ENCODE assay signal across 8 mouse cellular contexts in genomic region chr10:95941768-95942425, GRCm38 (mm10). TPM values are rescaled to one million over a fixed set of nuclear protein-coding genes. Genes with fewer than 3 reads are reported as not detected.
DNase-seq lines count a peak whose midpoint lies in the region; ATAC-seq and TF ChIP-seq lines count a peak whose summit lies in the region.

No protein-coding gene starts in this region.

- peak overlapping the region; percentile 87 for H3K4me3 ChIP-seq in lung, postnatal 0 days (ENCODE audit: low read depth, low read length)
- peak overlapping the region; percentile 74 for H3K4me3 ChIP-seq in forebrain, embryonic 11.5 days (ENCODE audit: low read depth, low read length)
- H3K4me3 ChIP-seq in limb, embryonic 12.5 days (replicated peaks): peak overlapping the region; percentile 80
- H3K4me3 ChIP-seq in stomach, embryonic 15.5 days (replicated peaks): peak overlapping the region; percentile 89

- TF ChIP-seq EP300 in lung, postnatal 0 days (IDR thresholded peaks at IDR 0.05): no peak

- ATAC-seq in lung, postnatal 0 days: no peak
- ATAC-seq in forebrain, embryonic 11.5 days (replicated peaks; ENCODE audit: low FRiP score): no peak
- ATAC-seq in limb, embryonic 12.5 days (ENCODE audit: insufficient number of reproducible peaks, insufficient read depth, low FRiP score, low TSS enrichment, low read depth): no peak
- no peak for ATAC-seq in stomach, embryonic 15.5 days (ENCODE audit: insufficient read depth, low FRiP score, low read depth)

- H3K9me3 ChIP-seq in lung, postnatal 0 days (ENCODE audit: low read length): no peaks in the 10 kb centered on the region
- no peaks in the 10 kb centered on the region for H3K9me3 ChIP-seq in forebrain, embryonic 11.5 days (ENCODE audit: control insufficient read depth, low read length)
- 0 out of 2 replicates have a peak, but pooled peaks cover 3% of the 10 kb centered on the region for H3K9me3 ChIP-seq in limb, embryonic 12.5 days
- H3K9me3 ChIP-seq in stomach, embryonic 15.5 days: no peaks in the 10 kb centered on the region

- H3K4me1 ChIP-seq in lung, postnatal 0 days (ENCODE audit: insufficient read depth, low read depth, low read length): peaks cover 7% of the 10 kb centered on the region; the same call in 1 of the 2 replicates
- H3K4me1 ChIP-seq in forebrain, embryonic 11.5 days (replicated peaks; ENCODE audit: control insufficient read depth, insufficient read depth, low read length): no peaks in the 10 kb centered on the region; the same call in 1 of the 2 replicates
- peaks cover 14% of the 10 kb centered on the region for H3K4me1 ChIP-seq in limb, embryonic 12.5 days (replicated peaks)
- H3K4me1 ChIP-seq in stomach, embryonic 15.5 days: no peaks in the 10 kb centered on the region

- 37% methylated on average over 6 of the region's 6 CpGs for WGBS in lung, postnatal 0 days
- 61% methylated on average over 6 of the region's 6 CpGs for WGBS in forebrain, embryonic 11.5 days
- 50% methylated on average over 6 of the region's 6 CpGs for WGBS in limb, embryonic 12.5 days
- WGBS in stomach, embryonic 15.5 days: 32% methylated on average over 6 of the region's 6 CpGs

- no peaks in the 10 kb centered on the region for H3K27me3 ChIP-seq in lung, postnatal 0 days (replicated peaks; ENCODE audit: insufficient read depth, low read length)
- no peaks in the 10 kb centered on the region for H3K27me3 ChIP-seq in forebrain, embryonic 11.5 days (ENCODE audit: control insufficient read depth, insufficient read depth, low read length)
- no peaks in the 10 kb centered on the region for H3K27me3 ChIP-seq in limb, embryonic 12.5 days
- H3K27me3 ChIP-seq in stomach, embryonic 15.5 days (replicated peaks): no peaks in the 10 kb centered on the region

- peak overlapping the region; percentile 77; the same call in 1 of the 2 replicates for H3K4me2 ChIP-seq in lung, postnatal 0 days (replicated peaks; ENCODE audit: low read depth, low read length)
- H3K4me2 ChIP-seq in forebrain, embryonic 11.5 days (ENCODE audit: low read depth, low read length, severe bottlenecking): peak overlapping the region; percentile 87
- peak overlapping the region; percentile 92 for H3K4me2 ChIP-seq in limb, embryonic 12.5 days
- peak overlapping the region; percentile 87 for H3K4me2 ChIP-seq in stomach, embryonic 15.5 days

- no peaks in the 10 kb centered on the region for H3K36me3 ChIP-seq in lung, postnatal 0 days (ENCODE audit: insufficient read depth, low read length)
- H3K36me3 ChIP-seq in forebrain, embryonic 11.5 days (ENCODE audit: control insufficient read depth, insufficient read depth, low read length): no peaks in the 10 kb centered on the region
- no peaks in the 10 kb centered on the region for H3K36me3 ChIP-seq in limb, embryonic 12.5 days
- H3K36me3 ChIP-seq in stomach, embryonic 15.5 days: no peaks in the 10 kb centered on the region

- no peak overlapping the region for H3K9ac ChIP-seq in lung, postnatal 0 days (replicated peaks; ENCODE audit: low read depth)
- no peak overlapping the region for H3K9ac ChIP-seq in forebrain, embryonic 11.5 days (ENCODE audit: low read length)
- no peak overlapping the region for H3K9ac ChIP-seq in limb, embryonic 12.5 days (replicated peaks)
- no peak overlapping the region for H3K9ac ChIP-seq in stomach, embryonic 15.5 days

- TF ChIP-seq CTCF in lung, postnatal 0 days (IDR thresholded peaks at IDR 0.05): no peak

- H3K27ac ChIP-seq in lung, postnatal 0 days (ENCODE audit: low read length): peak overlapping the region; percentile 94; the same call in 1 of the 2 replicates
- no peak overlapping the region for H3K27ac ChIP-seq in forebrain, embryonic 11.5 days (ENCODE audit: low read depth, low read length)
- no peak overlapping the region for H3K27ac ChIP-seq in limb, embryonic 12.5 days
- H3K27ac ChIP-seq in stomach, embryonic 15.5 days: peak overlapping the region; percentile 96; the same call in 1 of the 2 replicates

- peak; percentile 57 for DNase-seq in lung, postnatal 0 days (ENCODE audit: low spot score)
- DNase-seq in lung, adult 18-20 months: no peak
- no peak for DNase-seq in forebrain, embryonic 11.5 days (ENCODE audit: low spot score)
- DNase-seq in cerebellum, postnatal 10 days: no peak
- no peak for DNase-seq in frontal cortex, postnatal 10 days (ENCODE audit: low spot score in 2 of 2)
- DNase-seq in cerebellum, adult 18-20 months: no peak

RNA-seq across cellular contexts. Expression of gene Eea1, which starts 1.4 kb away (rescaled TPM):
- 27.5 and 29.1 TPM in 2 replicates for polyA plus RNA-seq in lung, postnatal 0 days (2015; fragmentation: Nextera tagmentation; extraction: Ambion mirVana)
- polyA plus RNA-seq in forebrain, embryonic 11.5 days (2014; fragmentation: Nextera tagmentation; extraction: Ambion mirVana): 12.0 and 14.8 TPM in 2 replicates
- polyA plus RNA-seq in limb, embryonic 12.5 days (2016; fragmentation: Nextera tagmentation; extraction: Ambion mirVana): 11.6 and 12.0 TPM in 2 replicates
- 22.1 and 22.6 TPM in 2 replicates for polyA plus RNA-seq in stomach, embryonic 15.5 days (2015; fragmentation: Nextera tagmentation; extraction: Ambion mirVana)

Comparison
In these comparisons a context has a peak if more than half of its experiments do, and no peak if none do; other contexts are left out.
1. H3K27ac ChIP-seq: peak in lung, postnatal 0 days (single experiment) and stomach, embryonic 15.5 days (single experiment); none in forebrain, embryonic 11.5 days (single experiment) and limb, embryonic 12.5 days (single experiment).
2. Peak in every context shown above with its lines, with median percentiles within 50 percentile points of each other: H3K4me2 ChIP-seq and H3K4me3 ChIP-seq.